In the genomic region with DNA sequence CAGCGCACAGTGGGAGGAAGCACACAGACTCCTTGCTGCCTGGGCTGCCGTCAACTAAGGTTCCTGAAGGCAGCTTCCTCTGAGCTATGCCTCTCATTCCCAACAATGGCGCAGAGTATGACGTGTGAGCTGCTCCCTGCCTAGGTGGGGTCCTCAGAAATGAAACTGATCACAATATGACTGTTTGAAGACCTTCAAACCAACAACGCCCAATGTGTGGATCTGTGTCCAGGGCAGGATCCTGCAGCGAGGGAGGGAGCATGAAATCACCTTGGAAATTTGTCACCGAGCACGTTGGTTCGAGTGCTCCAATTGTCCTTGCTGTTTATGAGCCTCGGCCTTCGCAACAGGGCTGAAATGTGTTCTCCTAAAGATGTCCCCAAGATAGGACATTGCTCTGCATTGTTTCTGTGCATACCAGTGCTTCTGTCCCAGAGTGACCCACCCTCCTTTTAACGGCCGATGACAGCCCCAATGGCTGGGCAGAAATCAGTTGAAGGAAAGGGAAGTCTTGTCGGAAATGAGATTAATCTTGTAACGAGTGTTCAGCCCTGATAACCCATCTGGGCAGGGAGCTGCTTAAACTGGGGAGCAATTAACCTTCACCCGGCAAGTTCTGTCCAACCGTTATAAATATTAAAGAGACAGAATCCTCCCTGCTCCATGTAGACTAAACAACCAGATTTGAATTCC, we compare ENCODE assay signal across 9 mouse cellular contexts.
DNase-seq lines count a peak whose midpoint lies in the region; ATAC-seq lines count a peak whose summit lies in the region.
"Had no signal": no experiment of that assay in that cellular context is flagged by ENCODE, and none has a peak within 500 bp of the region (broad histone marks: within the 10 kb centered on the region; RNA-seq: fewer than 3 reads in every experiment).

No protein-coding gene starts in this region.

- no peak overlapping the region for H3K4me3 ChIP-seq in intestine, embryonic 15.5 days (replicated peaks)
- H3K4me3 ChIP-seq in liver, embryonic 16.5 days (ENCODE audit: low read depth, low read length), result no peak overlapping the region
- H3K4me3 ChIP-seq in forebrain, embryonic 10.5 days, result no peak overlapping the region

- WGBS in intestine, embryonic 15.5 days, result 51% methylated on average over 17 of the region's 17 CpGs
- 14% methylated on average over 17 of the region's 17 CpGs for WGBS in liver, embryonic 16.5 days (ENCODE audit: insufficient replicate concordance)
- WGBS in forebrain, embryonic 10.5 days, result 89% methylated on average over 17 of the region's 17 CpGs

- H3K4me2 ChIP-seq in intestine, embryonic 15.5 days (replicated peaks), result 0 out of 2 replicates have a peak overlapping the region, but pooled peaks have one; percentile 2
- peak overlapping the region; percentile 7; the same call in 1 of the 2 replicates for H3K4me2 ChIP-seq in liver, embryonic 16.5 days (ENCODE audit: low read depth, low read length)

- H3K4me1 ChIP-seq in intestine, embryonic 15.5 days (replicated peaks), result peaks cover 3% of the 10 kb centered on the region
- H3K4me1 ChIP-seq in liver, embryonic 16.5 days (ENCODE audit: control insufficient read depth, low read depth, low read length), result peaks cover 16% of the 10 kb centered on the region
- H3K4me1 ChIP-seq in forebrain, embryonic 10.5 days, result peaks cover 20% of the 10 kb centered on the region

- no peak overlapping the region for H3K9ac ChIP-seq in intestine, embryonic 15.5 days
- no peak overlapping the region for H3K9ac ChIP-seq in liver, embryonic 16.5 days (ENCODE audit: low read depth, low read length)

- H3K9me3 ChIP-seq in intestine, embryonic 15.5 days, result no peaks in the 10 kb centered on the region
- H3K9me3 ChIP-seq in liver, embryonic 16.5 days (replicated peaks; ENCODE audit: control insufficient read depth, low read length), result no peaks in the 10 kb centered on the region
- H3K9me3 ChIP-seq in forebrain, embryonic 10.5 days, result no peaks in the 10 kb centered on the region

- H3K36me3 ChIP-seq in intestine, embryonic 15.5 days, result no peaks in the 10 kb centered on the region
- no peaks in the 10 kb centered on the region for H3K36me3 ChIP-seq in liver, embryonic 16.5 days (ENCODE audit: control insufficient read depth, insufficient read depth)
- H3K36me3 ChIP-seq in forebrain, embryonic 10.5 days (replicated peaks), result no peaks in the 10 kb centered on the region

- no peaks in the 10 kb centered on the region for H3K27me3 ChIP-seq in intestine, embryonic 15.5 days (replicated peaks)
- H3K27me3 ChIP-seq in liver, embryonic 16.5 days (ENCODE audit: control insufficient read depth, insufficient read depth, low read depth, low read length), result peaks cover 2% of the 10 kb centered on the region; the same call in 1 of the 2 replicates
- no peaks in the 10 kb centered on the region for H3K27me3 ChIP-seq in forebrain, embryonic 10.5 days (ENCODE audit: poor library complexity, severe bottlenecking)

- ATAC-seq in intestine, embryonic 15.5 days, result peak; percentile 62
- ATAC-seq in liver, embryonic 16.5 days (ENCODE audit: low read depth), result peak; percentile 57

- peak; percentile 39 for DNase-seq in gastrocnemius, postnatal 25 days
- no peak for DNase-seq in gastrocnemius, postnatal 10 days
- no peak for DNase-seq in retina, embryonic 14.5 days (ENCODE audit: low spot score)
- no peak for DNase-seq in thymus, postnatal 0 days (ENCODE audit: low spot score)
- DNase-seq in forebrain, embryonic 10.5 days (ENCODE audit: extremely low spot score, low spot score), result no peak
- DNase-seq in right cerebral cortex, postnatal 14 days, result no peak
- DNase-seq: cerebellum, adult 18-20 months had no signal

- H3K27ac ChIP-seq in intestine, embryonic 15.5 days, result peak overlapping the region; percentile 30; the same call in 1 of the 2 replicates
- no peak overlapping the region for H3K27ac ChIP-seq in liver, embryonic 16.5 days (ENCODE audit: low read length)
- no peak overlapping the region for H3K27ac ChIP-seq in forebrain, embryonic 10.5 days
